Mouse (Mus musculus) stomach, postnatal 0 days (tissue): ENCODE data around the gene Olfr1513. TPM values are rescaled to one million over a fixed set of nuclear protein-coding genes. Genes with fewer than 3 reads are reported as not detected.
"Not testable (repeated sequence)": the region's sequence is repeated elsewhere in the genome, so short reads cannot be mapped to it uniquely, and the experiment has no call there.

Experiments used
- ATAC-seq: fragments of 200-750 bp; cut with Nextera tagmentation; 2 replicates; pipeline ENCODE4 v1.8.0; 2017; ENCODE audit not compliant: low FRiP score, low TSS enrichment
- DNase-seq: peaks from one replicate; pipeline ENCODE4 v3.0.0-alpha.2; 2016; ENCODE audit warnings: low spot score
- H3K27ac ChIP-seq: fragments of 300-500 bp; sonication (generic); replicated peaks from 2 replicates; pipeline ENCODE4 v1.5.1; 2014; ENCODE audit warnings: mild to moderate bottlenecking, control low read depth
- H3K27me3 ChIP-seq: fragments of 300-500 bp; sonication (generic); 2 replicates; pipeline ENCODE4 v1.6.1; 2014; ENCODE audit warnings: low read length; ENCODE audit not compliant: control insufficient read depth, insufficient read depth
- H3K36me3 ChIP-seq: fragments of 300-500 bp; sonication (generic); 2 replicates; pipeline ENCODE4 v1.6.1; 2014; ENCODE audit warnings: low read length, mixed read lengths; ENCODE audit not compliant: control insufficient read depth, insufficient read depth
- H3K4me1 ChIP-seq: fragments of 300-500 bp; sonication (generic); replicated peaks from 2 replicates; pipeline ENCODE4 v1.6.1; 2014; ENCODE audit warnings: antibody characterized with exemption; ENCODE audit not compliant: control insufficient read depth, insufficient read depth
- H3K4me2 ChIP-seq: fragments of 300-500 bp; sonication (generic); replicated peaks from 2 replicates; pipeline ENCODE4 v1.6.1; 2014; ENCODE audit warnings: low read depth, mild to moderate bottlenecking, control low read depth, moderate library complexity
- H3K4me3 ChIP-seq: fragments of 300-500 bp; sonication (generic); 2 replicates; pipeline ENCODE4 v1.5.1; 2014; ENCODE audit warnings: low read depth, low read length, control low read depth
- H3K9ac ChIP-seq: fragments of 300-500 bp; sonication (generic); 2 replicates; pipeline ENCODE4 v1.6.1; 2014; ENCODE audit warnings: mild to moderate bottlenecking, low read length, control low read depth, mixed read lengths
- H3K9me3 ChIP-seq: fragments of 300-500 bp; sonication (generic); 2 replicates; pipeline ENCODE4 v1.6.1; 2016; ENCODE audit warnings: low read length; ENCODE audit not compliant: control insufficient read depth
- CTCF ChIP-seq: IDR thresholded peaks from 2 replicates; pipeline ENCODE4 v1.5.1; 2016; ENCODE audit warnings: antibody characterized with exemption, low read depth, mild to moderate bottlenecking, moderate library complexity
- EP300 ChIP-seq: optimal IDR thresholded peaks from 2 replicates; pipeline ENCODE3; 2016; ENCODE audit warnings: antibody characterized with exemption
- WGBS: fragments of 180-500 bp; shearing (Covaris S2); extraction: QIAGEN DNeasy Blood & Tissue Kit; methylation state at CpG from one replicate; pipeline ENCODE4 v1.1.7; 2014; 5-methylcytosine and 5-hydroxymethylcytosine counted together
- polyA plus RNA-seq: library from polyadenylated mRNA; unstranded; fragments of >200 nt; fragmentation: Nextera tagmentation; extraction: Ambion mirVana; gene quantifications from 2 replicates; pipeline ENCODE4 v1.2.1, GENCODE M21; 2015

The Olfr1513 gene
- polyA plus RNA-seq, 1 experiment from 2014 or later: not detected

GRCm38 (mm10) chr14:52304644-52305271, 51.5 kb downstream of the Olfr1513 start, which contains the start of gene Mettl3:
Gene Mettl3, minus strand, starts transcription at chr14:52305128.
- TF ChIP-seq EP300 (no peak), CTCF (peak; percentile 44)
- no peaks in the 10 kb centered on the region for H3K36me3 ChIP-seq
- H3K4me1 ChIP-seq: no peaks in the 10 kb centered on the region
- H3K27ac ChIP-seq: peak within 1 kb of the TSS; percentile 95
- H3K27me3 ChIP-seq: no peaks in the 10 kb centered on the region
- ATAC-seq (peak; percentile 98), DNase-seq (peak; percentile 91)
- no peaks in the 10 kb centered on the region for H3K9me3 ChIP-seq
- H3K4me2 ChIP-seq: peak within 1 kb of the TSS; percentile 71
- 0% methylated on average over 46 of the region's 46 CpGs for WGBS
- peak within 1 kb of the TSS; percentile 66 for H3K4me3 ChIP-seq
- H3K9ac ChIP-seq: peak within 1 kb of the TSS; percentile 70

DNA sequence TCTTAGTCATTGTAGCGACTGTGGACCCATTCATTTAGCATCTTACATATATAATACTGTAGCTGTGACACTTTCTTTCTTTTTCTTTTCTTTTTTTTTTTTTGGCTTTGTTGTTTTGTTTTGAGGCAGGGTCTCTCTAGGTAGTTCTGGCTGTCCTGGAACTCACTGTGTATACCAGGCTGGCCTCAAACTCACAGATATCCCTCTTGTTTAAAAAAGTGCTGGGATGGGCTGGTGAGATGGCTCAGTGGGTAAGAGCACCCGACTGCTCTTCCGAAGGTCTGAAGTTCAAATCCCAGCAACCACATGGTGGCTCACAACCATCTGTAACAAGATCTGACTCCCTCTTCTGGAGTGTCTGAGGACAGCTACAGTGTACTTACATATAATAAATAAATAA, 52.7 kb downstream of the Olfr1513 start:
- not testable (repeated sequence) for H3K27ac ChIP-seq, H3K9ac ChIP-seq, H3K36me3 ChIP-seq, H3K4me1 ChIP-seq, DNase-seq, H3K27me3 ChIP-seq, H3K9me3 ChIP-seq, H3K4me3 ChIP-seq, ATAC-seq, H3K4me2 ChIP-seq
- 88% methylated on average over 3 of the region's 3 CpGs for WGBS

Other genes with a start within 250 kb of the Olfr1513 start
- gene Rpgrip1, start 245.7 kb downstream of the Olfr1513 start, polyA plus RNA-seq: 29.4 and 29.8 TPM in 2 replicates
- gene Supt16, start 159.0 kb downstream of the Olfr1513 start, polyA plus RNA-seq: 15.2 and 20.0 TPM in 2 replicates
- gene Chd8, start 98.6 kb downstream of the Olfr1513 start, polyA plus RNA-seq: 12.6 and 14.2 TPM in 2 replicates
- gene Tox4, start 77.3 kb downstream of the Olfr1513 start, polyA plus RNA-seq: 21.5 and 22.9 TPM in 2 replicates
- gene Rab2b, start 76.9 kb downstream of the Olfr1513 start, polyA plus RNA-seq: 6.9 and 7.3 TPM in 2 replicates
- gene Mettl3, start 51.3 kb downstream of the Olfr1513 start, polyA plus RNA-seq: 13.7 and 15.9 TPM in 2 replicates
- gene Sall2, start 27.6 kb downstream of the Olfr1513 start, polyA plus RNA-seq: 1.9 and 2.1 TPM in 2 replicates
- not detected in 2 replicates for gene Olfr1512, start 22.8 kb upstream of the Olfr1513 start, polyA plus RNA-seq
- 0.13 TPM in 1 of 2 replicates, not detected in the other for gene Olfr1511, start 41.0 kb upstream of the Olfr1513 start, polyA plus RNA-seq
- gene Olfr1510, start 58.0 kb upstream of the Olfr1513 start, polyA plus RNA-seq: 0.21 and 0.35 TPM in 2 replicates
- not detected in 2 replicates for gene Olfr1509, start 86.6 kb upstream of the Olfr1513 start, polyA plus RNA-seq
- gene Olfr1508, start 111.1 kb upstream of the Olfr1513 start, polyA plus RNA-seq: not detected in 2 replicates
- gene Olfr1507, start 139.3 kb upstream of the Olfr1513 start, polyA plus RNA-seq: not detected in 2 replicates